Mouse (Mus musculus) granulocyte monocyte progenitor cell, adult 5-6 weeks (primary cell): ENCODE results near the gene Gars. TPM values are rescaled to one million over a fixed set of nuclear protein-coding genes. Genes with fewer than 3 reads are reported as not detected.

Experiments
- ATAC-seq: replicated peaks from 2 replicates; pipeline ENCODE4 v1.8.0; 2016; ENCODE audit warnings: mild to moderate bottlenecking, moderate TSS enrichment, inconsistent platforms; ENCODE audit not compliant: poor library complexity, severe bottlenecking
- total RNA-seq, 2 experiments: library from RNA; stranded (forward) in 1 of 2; stranded (reverse) in 1 of 2; fragments of 200-712, 200-1000 nt in 1 of 2; fragments of >200 nt in 1 of 2; fragmentation: Nextera tagmentation in 1 of 2; gene quantifications; 2 replicates each; pipeline ENCODE4 v1.2.3; 2014 to 2017

The Gars gene
- 72.5 and 76.4 TPM in 2 replicates for total RNA-seq (2014; fragmentation: Nextera tagmentation)
- 114 and 122 TPM in 2 replicates for total RNA-seq (2017)

DNA sequence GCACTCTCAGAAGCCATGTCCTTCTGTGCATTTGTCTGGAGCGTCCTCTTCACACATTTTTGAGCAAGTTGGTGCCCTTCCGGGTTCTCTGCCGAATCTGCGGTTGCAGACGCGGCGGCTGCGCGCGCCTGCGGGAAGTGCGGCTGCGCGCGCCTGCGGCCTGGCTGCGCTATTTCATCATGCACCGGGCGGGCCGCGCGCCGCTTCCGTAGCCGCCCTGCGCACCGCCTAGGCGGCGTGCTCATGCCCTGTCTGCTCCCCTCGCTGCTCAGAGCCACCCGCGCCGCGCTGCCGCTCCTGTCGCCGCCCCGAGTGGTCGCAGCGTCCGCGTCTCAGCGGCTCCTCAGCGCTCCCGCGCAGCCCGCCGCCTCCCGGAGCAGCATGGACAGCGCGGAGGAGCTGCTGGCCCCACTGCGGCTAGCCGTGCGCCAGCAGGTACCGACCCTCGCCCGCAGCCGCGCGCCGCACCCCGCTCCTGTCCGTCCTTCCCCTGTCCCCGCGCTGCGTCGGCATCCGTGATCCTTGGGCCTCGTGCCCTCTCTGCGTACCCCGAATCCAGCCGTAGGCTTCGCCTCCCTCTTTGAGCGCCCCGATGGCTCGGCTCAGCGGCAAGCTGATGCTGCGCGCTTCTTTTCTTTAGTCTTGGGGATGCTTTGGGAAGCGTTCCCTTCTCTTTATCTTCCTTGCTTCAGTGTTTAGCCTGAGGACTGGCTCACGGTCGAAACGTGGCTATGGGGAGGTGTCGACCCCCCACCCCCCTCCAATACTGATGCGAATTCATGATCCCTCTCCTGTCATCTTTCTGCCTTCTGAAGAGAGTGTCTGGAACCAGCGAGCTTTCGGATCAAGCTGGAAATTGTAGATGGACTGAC is at the start of gene Gars:
TSS of gene Gars (plus strand) at position 209 of the 872 bp plus-strand sequence.
- ATAC-seq, result peak; percentile 98

DNA sequence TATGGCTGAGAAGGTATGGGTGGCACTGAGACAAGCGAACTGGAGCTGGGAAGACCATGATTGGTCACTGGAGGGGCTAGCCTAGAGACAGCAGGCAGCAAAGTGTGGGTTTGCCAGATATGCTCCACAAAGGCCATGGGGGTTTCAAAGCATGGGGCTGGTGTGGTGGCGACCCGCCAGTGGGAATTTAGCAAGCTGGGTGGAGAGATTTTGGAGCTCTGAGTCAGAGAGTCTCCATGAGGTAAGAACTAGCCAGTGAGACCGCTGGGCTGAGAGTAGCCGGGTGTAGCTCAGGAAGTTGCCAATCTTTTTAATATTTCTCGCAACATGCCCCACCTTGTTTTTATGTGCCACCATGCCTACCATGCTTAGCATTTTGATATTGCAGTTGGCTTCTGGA is 49.7 kb upstream of the Gars start:
- no peak for ATAC-seq

DNA sequence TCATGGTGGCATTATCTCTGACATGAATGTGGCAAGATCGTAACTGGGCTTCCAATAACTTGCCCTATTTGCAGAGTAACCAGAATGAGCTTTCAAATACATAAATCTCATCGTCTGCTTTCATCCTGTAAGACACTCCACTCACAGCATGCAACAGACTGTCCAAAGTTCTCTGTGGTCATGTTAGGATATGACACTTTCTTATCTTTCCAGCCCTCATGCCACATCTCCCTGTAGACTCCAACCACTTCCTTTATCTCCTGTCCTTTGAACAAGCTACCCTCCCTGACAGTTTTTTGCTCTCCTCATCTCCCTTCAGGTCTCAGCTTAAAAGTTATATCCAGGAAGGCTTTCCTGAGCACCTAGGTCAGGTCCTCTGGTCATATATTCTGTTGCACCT is 46.6 kb upstream of the Gars start:
- peak; percentile 35 for ATAC-seq

DNA sequence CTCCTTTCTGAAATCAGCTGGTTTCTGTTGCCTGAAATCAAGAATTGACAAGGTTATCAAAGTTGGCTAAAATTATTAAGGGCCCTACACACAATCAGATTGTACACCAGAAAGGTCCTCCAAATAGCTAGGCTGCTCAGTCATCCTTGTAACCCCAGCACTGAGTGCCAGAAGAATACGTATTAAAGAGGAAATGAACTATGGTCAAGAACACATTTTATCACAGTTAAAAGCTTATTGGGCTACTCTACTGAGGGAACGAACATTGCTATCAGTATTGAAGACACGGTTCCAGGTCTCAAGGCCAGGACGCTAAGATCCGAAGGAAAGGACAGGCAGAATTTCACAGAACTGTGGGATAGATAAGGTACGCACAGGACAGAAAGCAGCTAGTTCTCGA is 45.7 kb upstream of the Gars start:
- no peak for ATAC-seq

DNA sequence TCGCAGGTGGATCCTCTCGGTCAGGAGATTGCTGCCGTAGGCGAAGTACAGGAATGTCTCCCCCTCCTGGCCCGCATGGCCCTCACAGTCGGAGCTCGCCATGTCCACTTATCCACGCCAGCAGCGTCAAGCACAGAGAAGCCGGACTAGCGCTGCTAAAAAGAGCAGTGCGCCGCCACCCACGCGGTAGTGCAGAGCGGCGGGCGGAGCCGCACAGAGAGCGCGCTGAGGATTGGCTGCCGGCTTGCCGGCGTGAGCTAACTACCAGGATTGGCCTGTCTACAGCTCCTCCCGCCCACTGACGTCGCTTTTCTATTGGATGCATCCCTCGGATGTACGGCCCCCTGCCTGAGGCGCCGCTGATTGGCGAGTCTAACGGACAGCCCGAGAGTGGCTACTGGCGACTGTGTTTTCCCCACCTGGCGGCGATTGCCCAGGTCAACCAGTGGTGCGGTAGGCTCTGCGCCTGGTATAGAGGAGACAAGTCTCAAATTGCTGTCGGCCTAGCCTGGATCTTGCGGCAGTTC is 45.0 kb upstream of the Gars start, which contains the start of gene Ggct:
TSS of gene Ggct (minus strand) at position 217 of the 527 bp plus-strand sequence.
- peak; percentile 95 for ATAC-seq

DNA sequence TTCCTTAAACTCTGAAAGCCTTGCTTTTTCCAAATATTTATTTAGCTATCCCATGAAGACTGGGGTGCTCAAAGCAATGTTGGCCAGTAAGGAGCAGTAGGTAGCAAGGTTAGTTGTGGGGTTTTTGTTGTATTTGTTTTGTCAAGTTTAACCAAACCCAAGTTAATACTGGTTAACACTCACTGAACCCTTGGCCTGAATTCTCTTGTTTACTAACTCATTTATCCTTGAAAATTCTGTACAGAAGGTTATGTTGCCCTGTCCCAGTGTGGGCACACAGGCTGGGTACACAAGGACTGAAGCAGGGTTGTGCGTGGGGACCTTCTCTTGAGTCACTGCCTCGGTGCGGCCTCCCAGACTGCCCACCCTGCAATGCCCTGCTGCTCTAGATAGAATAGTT is 41.4 kb upstream of the Gars start:
- no peak for ATAC-seq

DNA sequence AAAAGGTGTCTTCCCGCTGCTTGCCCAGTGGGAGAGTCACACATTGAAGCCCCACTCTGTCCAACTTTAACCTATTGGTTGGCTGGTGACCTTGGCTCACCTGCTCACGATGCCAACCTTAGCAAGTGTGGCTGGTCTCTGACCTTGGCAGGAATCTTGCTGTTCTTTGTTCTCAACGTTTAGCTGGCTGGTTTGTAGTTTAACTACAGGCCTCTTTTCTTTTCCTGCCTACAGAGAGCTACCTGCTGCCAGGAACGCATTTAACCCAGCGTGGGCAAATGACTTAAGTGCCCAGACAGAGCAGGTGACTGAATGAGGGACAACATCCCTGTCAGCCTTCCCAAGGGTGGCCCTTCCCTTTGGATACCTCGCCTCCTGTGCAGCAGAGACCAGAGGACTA is 40.1 kb upstream of the Gars start:
- no peak for ATAC-seq

DNA sequence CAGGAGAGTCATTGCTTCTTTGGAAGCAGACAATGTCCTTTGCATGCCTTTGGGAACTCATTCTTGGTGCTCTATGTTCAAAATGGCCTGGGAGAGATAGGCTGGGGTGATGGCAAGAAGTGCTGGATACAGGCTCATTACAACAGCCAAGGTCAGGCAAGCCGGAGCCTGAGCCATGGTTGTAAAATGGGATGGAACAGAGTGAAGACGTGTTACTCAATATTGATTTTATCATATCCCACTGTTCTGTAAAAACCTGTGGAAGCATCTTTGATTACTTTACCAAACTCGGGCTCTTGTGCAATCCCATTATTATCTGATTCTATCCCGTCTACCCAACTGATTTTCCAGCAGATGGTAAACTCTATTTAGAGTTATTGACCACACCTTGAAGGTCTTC is 36.5 kb upstream of the Gars start:
- no peak for ATAC-seq

DNA sequence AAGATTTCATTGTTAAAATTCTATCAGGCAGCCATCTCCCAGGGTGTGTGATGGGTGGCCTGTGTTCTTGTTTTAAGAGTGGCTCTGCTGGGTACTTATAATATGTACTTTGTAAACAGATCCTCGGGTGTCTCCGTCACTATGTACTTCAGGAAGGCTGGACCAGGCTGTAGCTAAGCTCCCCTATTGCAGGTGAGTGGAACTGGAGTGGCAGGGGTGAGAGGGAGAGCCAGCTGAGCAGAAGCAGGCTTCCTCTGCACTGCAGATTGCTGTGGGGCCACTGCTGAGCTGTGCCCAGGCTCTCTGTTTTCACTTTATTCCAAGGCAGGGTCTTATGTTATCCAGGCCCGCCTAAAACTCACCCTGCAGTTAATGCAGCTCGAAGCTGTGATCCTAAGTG is 35.4 kb upstream of the Gars start:
- no peak for ATAC-seq

DNA sequence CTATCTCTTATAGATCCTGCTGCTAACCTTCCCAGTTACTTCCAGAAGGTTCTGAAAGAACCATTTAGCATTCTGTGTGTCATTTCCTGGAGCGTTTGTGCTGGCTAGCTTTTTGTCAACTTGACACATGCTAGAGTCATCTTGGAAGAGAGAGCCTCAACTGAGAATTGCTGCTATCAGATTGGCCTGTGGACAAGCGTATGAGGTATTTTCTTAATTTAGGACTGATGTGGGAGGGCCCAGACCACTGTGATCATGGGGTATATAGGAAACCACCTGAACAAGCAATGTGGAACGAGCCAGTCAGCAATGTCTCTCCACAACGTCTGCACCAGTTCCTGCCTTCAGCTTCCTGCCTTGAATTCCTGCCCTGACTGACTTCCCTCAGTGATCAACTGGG is 34.2 kb upstream of the Gars start:
- no peak for ATAC-seq

DNA sequence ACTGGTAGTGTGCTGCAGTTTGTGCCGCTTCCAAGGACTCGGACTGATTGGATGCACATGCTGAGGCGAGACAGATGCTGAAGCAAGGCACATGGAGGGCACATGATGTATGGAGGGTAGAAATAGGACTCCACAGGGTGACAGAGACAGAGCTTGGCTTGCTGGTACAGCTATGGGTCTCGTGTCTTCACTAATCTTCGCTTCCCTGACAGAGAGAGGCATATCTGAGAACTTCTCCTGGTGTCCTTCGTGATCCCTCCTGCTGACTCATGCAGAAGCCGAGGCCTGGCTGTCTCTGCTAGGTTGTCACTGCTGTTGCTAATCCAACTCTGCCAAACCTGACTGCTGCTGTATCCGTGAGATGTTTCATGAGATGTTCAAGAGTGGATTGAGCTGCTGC is 29.4 kb upstream of the Gars start:
- ATAC-seq, result no peak

DNA sequence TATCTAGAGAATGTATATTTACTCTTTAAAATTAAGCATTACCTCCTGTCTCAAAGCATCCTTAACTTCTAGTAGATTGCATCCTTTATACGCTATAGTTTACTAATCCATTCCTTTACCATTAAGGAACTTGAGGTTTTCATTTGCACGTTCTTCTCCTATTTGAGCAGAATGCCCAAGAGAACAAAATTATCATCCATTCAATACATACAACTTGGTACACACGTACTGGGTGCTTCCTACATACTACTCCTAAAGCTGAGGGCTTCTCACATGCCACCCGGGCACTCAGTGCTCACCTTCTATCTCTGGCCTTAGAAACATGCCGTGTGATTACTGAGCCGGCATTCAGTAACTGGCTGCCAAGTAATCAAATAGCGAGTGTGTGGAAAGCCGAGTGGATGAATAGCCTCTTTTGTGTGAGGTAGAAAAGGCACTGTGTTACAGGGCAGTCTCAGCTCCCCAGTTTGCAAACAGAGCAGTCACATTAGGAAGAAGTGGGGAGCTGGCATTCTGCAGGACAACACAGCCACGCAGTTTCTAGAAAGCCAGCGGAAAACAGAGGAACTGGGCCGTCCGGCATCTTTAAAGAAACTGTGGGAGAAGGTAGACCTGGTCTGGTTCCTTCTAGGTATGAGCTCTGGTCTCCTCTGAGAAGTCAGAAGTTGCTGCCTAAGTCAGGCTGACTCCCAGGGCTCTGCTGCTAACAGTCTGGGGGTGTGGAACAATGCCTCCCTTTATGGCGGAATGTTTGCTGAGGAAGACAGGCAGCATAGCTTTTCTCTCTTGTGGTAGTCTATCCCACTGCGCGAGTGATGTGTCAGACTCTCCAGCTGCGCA is 28.2 kb upstream of the Gars start:
- ATAC-seq, result no peak

DNA sequence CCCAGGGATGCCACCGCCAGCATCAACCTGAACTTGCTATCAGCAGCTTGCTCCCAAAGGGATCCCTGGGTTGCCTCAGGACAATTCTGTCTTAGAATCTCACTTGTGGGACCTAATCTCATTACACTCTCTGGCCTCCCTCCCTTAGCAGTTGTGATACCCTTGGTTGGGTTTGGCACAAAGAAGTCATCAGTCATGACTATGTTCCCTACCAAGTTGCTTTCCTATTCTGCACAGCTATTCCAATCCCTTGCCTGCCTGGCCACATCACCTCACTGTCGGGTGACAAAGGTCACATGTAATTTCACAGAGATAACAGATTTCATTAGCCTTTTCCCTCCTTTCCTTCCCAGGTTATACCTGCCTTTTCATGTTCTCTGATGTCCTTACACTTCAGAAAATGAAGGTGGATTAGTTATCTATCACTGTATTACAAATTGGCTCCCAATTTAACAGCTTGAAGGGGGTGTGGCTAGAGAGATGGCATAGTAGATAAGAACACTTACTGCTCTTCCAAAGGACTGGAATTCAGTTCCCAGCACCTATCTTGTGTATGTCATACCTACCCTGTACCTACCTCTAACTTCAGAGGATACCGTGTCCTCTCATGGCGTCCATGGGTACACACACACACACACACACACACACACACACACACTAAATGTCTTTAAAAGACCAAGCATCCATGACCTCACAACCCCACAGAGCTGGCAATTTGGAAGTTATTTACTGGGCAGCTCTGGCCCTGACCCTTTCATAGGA is 27.3 kb upstream of the Gars start:
- ATAC-seq, result no peak

DNA sequence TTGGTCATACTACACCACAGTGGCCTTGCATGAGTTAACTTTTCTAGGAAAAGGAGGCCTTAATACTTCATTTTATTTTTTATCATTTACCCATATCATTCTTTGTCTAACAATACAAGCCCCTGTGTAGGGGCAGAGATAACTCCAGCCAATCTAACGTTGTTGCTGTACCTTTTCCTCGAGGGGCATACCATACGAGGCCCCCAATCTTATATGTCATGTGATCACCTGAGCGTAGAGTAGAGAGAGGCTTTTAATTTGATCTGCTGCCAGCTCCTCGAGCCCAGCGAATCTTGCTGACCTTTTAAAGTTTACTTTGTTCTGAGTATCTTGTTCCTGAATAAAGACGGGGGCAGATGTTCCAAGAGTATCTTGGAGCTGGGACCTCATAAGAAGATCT is 25.3 kb upstream of the Gars start:
- ATAC-seq, result no peak

DNA sequence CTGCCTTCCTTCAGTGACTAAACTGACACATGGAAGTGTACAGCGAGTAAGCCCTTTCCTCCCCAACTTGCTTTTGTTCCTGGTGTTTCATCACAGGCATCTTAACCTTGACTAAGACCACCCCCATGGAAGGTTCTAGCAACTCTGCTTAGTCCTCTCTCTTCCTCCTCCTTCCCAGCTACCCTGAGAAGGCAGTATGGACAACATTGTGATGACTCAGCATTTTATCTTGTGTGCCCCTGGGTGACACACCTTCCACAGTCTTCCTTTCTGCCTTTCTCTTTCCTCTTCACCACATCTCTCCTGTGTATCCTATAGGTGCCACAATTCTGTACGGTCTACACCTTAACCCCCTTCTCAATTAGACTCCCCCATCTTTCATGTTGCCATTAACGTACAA is 23.6 kb upstream of the Gars start:
- ATAC-seq, result no peak

DNA sequence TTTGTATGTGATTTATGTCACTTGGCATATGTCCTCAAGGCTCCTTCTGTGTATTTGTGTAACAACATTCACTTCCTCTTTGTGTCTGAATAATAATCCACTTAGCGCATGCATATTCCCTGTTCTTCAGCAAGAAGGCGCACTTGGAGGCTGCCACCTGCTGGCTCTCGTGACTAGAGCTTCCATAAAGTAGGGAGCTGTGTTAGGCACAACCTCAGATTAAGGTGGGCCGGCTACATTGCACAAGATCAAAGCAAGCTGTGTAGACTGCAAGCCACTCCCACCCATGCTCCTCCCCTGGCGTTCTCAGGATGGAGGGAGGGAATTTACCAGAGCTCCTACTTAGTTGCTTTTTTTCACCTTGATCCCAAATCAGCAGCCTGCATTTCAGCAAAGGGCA is 21.6 kb upstream of the Gars start:
- ATAC-seq, result peak; percentile 86

DNA sequence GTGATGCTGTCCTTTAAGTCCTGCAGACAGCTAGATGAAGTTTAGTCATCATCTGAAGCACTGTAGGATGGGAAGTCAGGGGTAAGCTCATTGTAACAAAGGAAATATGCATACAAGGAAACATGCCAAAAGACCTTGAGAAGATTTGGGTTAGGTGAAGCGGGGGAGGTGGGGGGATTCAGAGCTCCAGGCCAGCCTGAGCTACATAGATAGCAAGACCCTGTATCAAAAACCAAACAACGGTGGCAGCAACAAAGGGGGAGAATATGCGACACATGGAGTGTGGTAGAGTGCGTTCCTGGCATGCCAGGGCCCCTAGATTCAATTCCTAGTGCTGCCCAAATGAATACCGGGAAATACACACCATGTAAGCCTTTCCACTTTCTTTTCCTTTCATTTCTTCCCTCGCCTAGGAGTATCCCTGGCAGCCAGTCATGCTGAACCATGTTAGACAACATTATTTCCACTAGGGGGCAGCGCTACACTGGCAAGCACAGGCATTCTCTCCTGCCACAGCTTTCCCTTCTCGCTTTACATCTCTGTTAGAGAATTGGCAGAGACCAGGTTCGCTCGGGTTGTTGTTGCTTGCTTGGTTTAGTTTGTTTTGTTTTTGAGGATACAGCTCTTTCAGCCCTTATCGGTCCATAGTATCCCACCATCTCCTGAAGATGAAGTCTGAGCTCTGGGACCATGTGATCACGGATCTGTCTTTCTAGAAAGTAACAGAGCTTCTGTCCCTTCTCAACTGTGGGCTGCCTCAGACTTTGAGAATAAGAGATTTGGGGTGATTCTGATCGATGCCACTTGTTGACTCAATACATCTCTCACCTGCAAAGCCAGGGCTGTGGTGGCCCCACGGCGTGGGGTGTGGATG is 20.9 kb upstream of the Gars start:
- ATAC-seq, result peak; percentile 73

DNA sequence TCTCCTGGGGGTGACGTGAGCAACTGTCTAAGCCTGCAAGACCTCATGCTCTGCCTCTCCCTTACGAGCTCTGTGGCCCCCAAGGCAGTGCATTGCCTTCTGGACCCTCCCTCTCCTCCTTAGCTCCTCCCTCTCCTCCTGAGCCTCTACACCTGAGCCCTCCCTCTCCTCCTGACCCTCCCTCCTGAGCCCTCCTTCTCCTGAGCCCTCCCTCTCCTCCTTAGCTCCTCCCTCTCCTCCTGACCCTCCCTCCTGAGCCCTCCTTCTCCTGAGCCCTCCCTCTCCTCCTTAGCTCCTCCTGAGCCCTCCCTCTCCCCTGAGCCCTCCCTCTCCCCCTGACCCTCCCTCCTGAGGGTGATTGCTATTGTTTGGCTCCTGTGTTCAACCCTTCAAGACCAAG is 19.4 kb upstream of the Gars start:
- no peak for ATAC-seq

DNA sequence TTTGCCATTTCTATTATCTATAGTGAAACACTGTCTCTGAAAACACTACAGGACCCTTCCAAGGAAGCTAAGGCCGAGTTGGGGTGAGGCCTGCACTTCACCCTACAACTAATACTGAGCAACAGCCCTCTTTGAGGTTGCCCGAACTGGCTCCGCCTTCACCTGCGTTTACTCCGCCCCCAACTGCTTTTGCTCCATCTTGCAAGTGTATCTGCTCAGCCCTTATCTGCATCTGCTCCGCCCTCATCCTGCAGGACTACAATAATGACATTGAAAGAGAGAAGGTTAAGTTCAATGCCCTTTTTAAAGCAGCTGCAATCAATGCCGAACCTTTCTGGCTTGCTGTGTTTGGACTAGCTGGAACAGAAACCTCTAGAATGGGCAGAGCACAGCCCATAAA is 16.0 kb upstream of the Gars start:
- ATAC-seq, result no peak
